Mouse (Mus musculus) CH12.LX (cell line): ENCODE measurements at regions not wholly inside any gene's neighbourhood (a gene's known extent, or its start where the extent isn't known, plus 50 kb on each side); places are given as distances from the start of the nearest gene placed in this dataset.

ENCODE experiments used
- DNase-seq: peaks from one replicate; pipeline ENCODE4 v3.0.0-alpha.2; 2013; ENCODE audit errors: extremely low read depth
- H3K27ac ChIP-seq: 2 replicates; pipeline ENCODE4 v1.5.1; 2012; ENCODE audit warnings: low read depth, mild to moderate bottlenecking, control low read depth, moderate library complexity; ENCODE audit not compliant: insufficient read depth
- H3K27me3 ChIP-seq: replicated peaks from 2 replicates; pipeline ENCODE3; 2012; ENCODE audit warnings: inconsistent platforms
- H3K36me3 ChIP-seq, 2 experiments: replicated peaks in 1 of 2; 2 replicates each; pipeline versions ENCODE3 to v1.6.1; 2012; ENCODE audit warnings: inconsistent platforms in 1 of 2, low read length in 1 of 2, mild to moderate bottlenecking in 1 of 2, mixed read lengths in 1 of 2, moderate library complexity in 1 of 2; ENCODE audit not compliant: control insufficient read depth in 1 of 2, insufficient read depth in 1 of 2
- H3K4me1 ChIP-seq, 2 experiments: 2 replicates each; pipeline ENCODE4 v1.6.1; 2012; ENCODE audit warnings: inconsistent platforms in 1 of 2, moderate library complexity in 1 of 2; ENCODE audit not compliant: insufficient read depth in 2 of 2, control insufficient read depth in 1 of 2
- H3K4me2 ChIP-seq: 2 replicates; pipeline ENCODE4 v1.6.1; 2012; ENCODE audit warnings: low read depth, mild to moderate bottlenecking, control low read depth; ENCODE audit not compliant: poor library complexity, insufficient read depth, severe bottlenecking
- H3K4me3 ChIP-seq, 3 experiments: fragments of 150-350 bp in 1 of 3; sonication (generic) in 1 of 3; replicated peaks in 1 of 3; 2 replicates each; pipeline versions ENCODE3 to v1.5.1; 2011 to 2012; ENCODE audit warnings: low read depth in 2 of 3, low read length in 2 of 3, mild to moderate bottlenecking in 2 of 3, moderate library complexity in 2 of 3, control low read depth in 1 of 3, improper control_type of control experiment in 1 of 3, inconsistent platforms in 1 of 3, mixed read lengths in 1 of 3; ENCODE audit not compliant: poor library complexity in 1 of 3
- H3K79me2 ChIP-seq: replicated peaks from 2 replicates; pipeline ENCODE4 v1.6.1; 2012; ENCODE audit warnings: mild to moderate bottlenecking, moderate library complexity; ENCODE audit not compliant: control insufficient read depth, poor library complexity, insufficient read depth, severe bottlenecking; ENCODE audit errors: extremely low read depth
- H3K9ac ChIP-seq: 2 replicates; pipeline ENCODE4 v1.6.1; 2012; ENCODE audit warnings: low read depth, mild to moderate bottlenecking, control low read depth, moderate library complexity; ENCODE audit not compliant: insufficient read depth
- H3K9me3 ChIP-seq: replicated peaks from 2 replicates; pipeline ENCODE3; 2012; ENCODE audit warnings: low read length, inconsistent platforms, mixed read lengths
- CHD1 ChIP-seq: IDR thresholded peaks from 2 replicates; pipeline ENCODE4 v1.6.1; 2012; ENCODE audit warnings: low read depth, low read length, improper control_type of control experiment, inconsistent platforms
- CHD2 ChIP-seq: IDR thresholded peaks from 2 replicates; pipeline ENCODE4 v1.6.1; 2011; ENCODE audit warnings: low read length, improper control_type of control experiment
- CTCF ChIP-seq, 2 experiments: IDR thresholded peaks in 1 of 2; conservative IDR thresholded peaks in 1 of 2; 2 replicates each; pipeline ENCODE4 v1.5.1; 2011 to 2012; ENCODE audit warnings: low read depth in 2 of 2, low read length in 2 of 2, improper control_type of control experiment in 1 of 2, inconsistent platforms in 1 of 2, mild to moderate bottlenecking in 1 of 2, moderate library complexity in 1 of 2
- E2F4 ChIP-seq: IDR thresholded peaks from 2 replicates; pipeline ENCODE4 v1.6.1; 2011; ENCODE audit warnings: low read depth, low read length, improper control_type of control experiment; ENCODE audit not compliant: insufficient replicate concordance
- EP300 ChIP-seq: IDR thresholded peaks from 2 replicates; pipeline ENCODE4 v1.6.1; 2011; ENCODE audit warnings: low read length, improper control_type of control experiment
- GABPA ChIP-seq: IDR thresholded peaks from 2 replicates; pipeline ENCODE4 v1.6.1; 2012; ENCODE audit warnings: low read depth, low read length, improper control_type of control experiment, inconsistent platforms; ENCODE audit not compliant: insufficient replicate concordance
- HCFC1 ChIP-seq: IDR thresholded peaks from 2 replicates; pipeline ENCODE4 v1.6.1; 2012; ENCODE audit warnings: low read depth, mild to moderate bottlenecking, inconsistent platforms, low read length, improper control_type of control experiment
- IRF4 ChIP-seq: IDR thresholded peaks from 2 replicates; pipeline ENCODE4 v1.6.1; 2014; ENCODE audit warnings: low read depth, mild to moderate bottlenecking, inconsistent platforms, low read length, improper control_type of control experiment
- JUND ChIP-seq: conservative IDR thresholded peaks from 2 replicates; pipeline ENCODE4 v1.6.1; 2011; ENCODE audit warnings: low read depth, low read length, improper control_type of control experiment
- MAX ChIP-seq: IDR thresholded peaks from 2 replicates; pipeline ENCODE4 v1.6.1; 2011; ENCODE audit warnings: low read length, improper control_type of control experiment
- MEF2A ChIP-seq: IDR thresholded peaks from 2 replicates; pipeline ENCODE4 v1.6.1; 2014; ENCODE audit warnings: low read depth, mild to moderate bottlenecking, inconsistent platforms, low read length, improper control_type of control experiment, borderline replicate concordance
- MXI1 ChIP-seq: IDR thresholded peaks from 2 replicates; pipeline ENCODE4 v1.6.1; 2011; ENCODE audit warnings: mild to moderate bottlenecking, low read depth, low read length, improper control_type of control experiment
- MYC ChIP-seq: IDR thresholded peaks from 2 replicates; pipeline ENCODE4 v1.6.1; 2011; ENCODE audit warnings: low read depth, mild to moderate bottlenecking, improper control_type of control experiment, low read length
- NRF1 ChIP-seq: IDR thresholded peaks from 2 replicates; pipeline ENCODE4 v1.6.1; 2014; ENCODE audit warnings: low read depth, mild to moderate bottlenecking, inconsistent platforms, low read length, improper control_type of control experiment, moderate library complexity
- PAX5 ChIP-seq: IDR thresholded peaks from 2 replicates; pipeline ENCODE4 v1.6.1; 2012; ENCODE audit warnings: low read length, inconsistent platforms, mixed read lengths
- POLR2A ChIP-seq: IDR thresholded peaks from 2 replicates; pipeline ENCODE4 v1.6.1; 2011; ENCODE audit warnings: low read depth, mild to moderate bottlenecking, improper control_type of control experiment, low read length
- SMC3 ChIP-seq: IDR thresholded peaks from 2 replicates; pipeline ENCODE4 v1.6.1; 2011; ENCODE audit warnings: low read depth, low read length, improper control_type of control experiment
- TBP ChIP-seq: conservative IDR thresholded peaks from 2 replicates; pipeline ENCODE4 v1.6.1; 2011; ENCODE audit warnings: low read depth, low read length, improper control_type of control experiment
- TCF12 ChIP-seq: IDR thresholded peaks from 2 replicates; pipeline ENCODE4 v1.6.1; 2014; ENCODE audit warnings: low read depth, mild to moderate bottlenecking, inconsistent platforms, low read length, improper control_type of control experiment
- UBTF ChIP-seq: IDR thresholded peaks from 2 replicates; pipeline ENCODE4 v1.6.1; 2012; ENCODE audit warnings: low read depth, mild to moderate bottlenecking, inconsistent platforms, low read length, improper control_type of control experiment, moderate library complexity
- USF2 ChIP-seq: conservative IDR thresholded peaks from 2 replicates; pipeline ENCODE4 v1.6.1; 2011; ENCODE audit warnings: low read depth, low read length, improper control_type of control experiment
- ZC3H11A ChIP-seq: IDR thresholded peaks from 2 replicates; pipeline ENCODE4 v1.6.1; 2012; ENCODE audit warnings: low read depth, mild to moderate bottlenecking, inconsistent platforms, low read length, improper control_type of control experiment
- ZKSCAN1 ChIP-seq: IDR thresholded peaks from 2 replicates; pipeline ENCODE4 v1.6.1; 2012; ENCODE audit warnings: low read depth, inconsistent platforms, low read length, improper control_type of control experiment, borderline replicate concordance
- ZNF384 ChIP-seq: IDR thresholded peaks from 2 replicates; pipeline ENCODE4 v1.6.1; 2012; ENCODE audit warnings: low read depth, low read length, improper control_type of control experiment, inconsistent platforms
- dilution Hi-C: fragments of 300-500 bp; cut with MboI; formaldehyde crosslinking; loops from 2 replicates; pipeline ENCODE4 v1.14.3; 2020; ENCODE audit warnings: low sequenced_read_pairs; ENCODE audit not compliant: extremely low pct_unique_long_range_greater_than_20kb, extremely low pct_ligation_motif_present
- in situ Hi-C: fragments of 300-500 bp; cut with MboI; formaldehyde crosslinking; loops from 3 replicates; pipeline ENCODE4 v1.14.3; 2019; ENCODE audit warnings: low sequenced_read_pairs, low pct_ligation_motif_present, low pct_unique_long_range_greater_than_20kb, mixed read lengths

DNA sequence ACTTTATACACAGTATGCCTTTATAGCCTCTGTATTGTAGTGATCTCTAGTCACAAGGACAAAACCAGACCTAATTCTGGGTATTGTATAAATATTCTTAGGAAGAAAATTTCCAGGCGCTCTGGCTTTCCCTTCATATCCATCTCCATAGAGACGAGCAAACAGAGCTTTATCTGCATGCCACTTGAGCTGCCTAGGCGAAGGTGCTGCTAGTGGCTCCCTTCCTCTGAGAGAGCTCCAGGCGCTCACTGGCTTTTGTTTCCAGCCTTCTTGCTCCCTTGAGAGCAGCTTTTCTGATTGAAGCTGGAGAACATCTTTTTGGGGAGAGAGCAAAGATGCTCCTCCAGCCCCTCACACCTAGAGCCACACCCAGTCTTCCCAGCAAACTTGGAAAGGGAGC is 114.0 kb upstream of the Rmdn2 start:
- Histone ChIP-seq H3K9ac (no peak overlapping the region), H3K79me2 (no peaks in the 10 kb centered on the region), H3K9me3 (peaks cover 4% of the 10 kb centered on the region), H3K27me3 (no peaks in the 10 kb centered on the region), H3K4me2 (no peak overlapping the region), H3K36me3 (no peaks in the 10 kb centered on the region), H3K4me1 (no peaks in the 10 kb centered on the region), H3K4me3 (no peak overlapping the region), H3K27ac (no peak overlapping the region)
- dilution Hi-C loops (no loop called here), in situ Hi-C loops (no loop called here)
- TF ChIP-seq JUND: no peak
- no peak for TF ChIP-seq CHD1
- TF ChIP-seq POLR2A: no peak
- no peak for TF ChIP-seq NRF1
- TF ChIP-seq IRF4: no peak
- no peak for TF ChIP-seq CTCF (conservative IDR thresholded peaks at IDR 0.05 in 1 of 2, IDR thresholded peaks at IDR 0.05 in 1 of 2; ENCODE audit: low read depth in 2 of 2, low read length in 2 of 2)
- TF ChIP-seq ZKSCAN1: no peak
- no peak for TF ChIP-seq ZC3H11A
- no peak for TF ChIP-seq TBP
- no peak for TF ChIP-seq EP300
- TF ChIP-seq MYC: no peak
- no peak for DNase-seq

GRCm38 (mm10) chr17:79498321-79498720 is 113.3 kb upstream of the Rmdn2 start:
- Histone ChIP-seq H3K79me2 (no peaks in the 10 kb centered on the region), H3K27me3 (no peaks in the 10 kb centered on the region), H3K4me1 (no peaks in the 10 kb centered on the region), H3K9ac (no peak overlapping the region), H3K4me2 (no peak overlapping the region), H3K9me3 (peaks cover 4% of the 10 kb centered on the region), H3K4me3 (no peak overlapping the region), H3K36me3 (no peaks in the 10 kb centered on the region), H3K27ac (no peak overlapping the region)
- DNase-seq: no peak
- dilution Hi-C loops (no loop called here), in situ Hi-C loops (no loop called here)
- TF ChIP-seq USF2 (no peak), JUND (no peak), ZNF384 (no peak), GABPA (no peak), ZC3H11A (no peak), PAX5 (no peak), EP300 (no peak), HCFC1 (no peak), MXI1 (no peak), UBTF (no peak), CHD1 (no peak), IRF4 (no peak), POLR2A (no peak), MAX (no peak), MEF2A (no peak), SMC3 (no peak), TCF12 (no peak), E2F4 (no peak), NRF1 (no peak), CHD2 (no peak)
